Mouse (Mus musculus): ENCODE data around the gene Cd27.

DNA sequence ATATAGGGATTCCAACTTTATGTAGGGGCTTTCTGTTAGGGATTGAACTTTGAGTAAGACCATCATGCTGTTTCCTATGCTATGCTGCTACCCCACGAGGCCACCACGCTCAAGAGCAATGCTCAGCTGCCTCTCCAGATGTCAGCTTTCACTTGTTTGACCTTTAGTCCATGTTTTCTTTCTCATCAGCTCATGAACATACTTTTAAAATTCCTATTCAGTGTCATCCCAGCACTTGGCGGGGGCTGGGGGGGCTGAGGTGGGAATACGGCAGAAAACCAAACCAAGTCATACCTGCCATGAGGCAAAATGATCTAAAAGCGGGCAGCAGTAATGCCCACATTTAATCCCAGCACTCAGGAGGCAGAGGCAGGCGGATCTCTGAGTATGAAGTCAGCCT, 23.7 kb downstream of the Cd27 start:
- no peak for TF ChIP-seq GATA1 (IDR thresholded peaks at IDR 0.05; ENCODE audit: low read length)
- no peak for TF ChIP-seq TAL1 (IDR thresholded peaks at IDR 0.05; ENCODE audit: low read length)

All from erythroblast, embryonic 14.5 days (primary cell).